Mouse (Mus musculus): ENCODE measurements around the gene Kank1.

The Kank1 gene

DNA sequence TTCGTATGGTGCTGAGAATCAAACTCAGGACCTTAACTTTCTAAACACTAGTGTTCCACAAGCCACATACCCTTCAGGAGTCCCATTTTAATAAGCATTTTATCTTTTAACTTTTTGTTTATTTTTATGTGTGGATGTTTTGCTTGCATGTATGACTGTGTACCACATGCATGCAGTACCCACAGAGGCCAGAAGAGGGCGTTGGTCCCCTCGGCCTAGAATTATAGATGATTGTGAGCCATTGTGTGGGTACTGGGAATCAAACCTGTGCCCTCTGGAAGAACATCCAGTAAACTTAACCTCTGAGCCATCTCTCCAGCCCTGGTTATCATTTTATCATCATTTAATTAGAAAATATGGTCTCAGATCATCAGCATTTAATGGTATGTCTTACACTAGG lies 136.8 kb downstream of the Kank1 start:
- DNase-seq, result no peak

DNA sequence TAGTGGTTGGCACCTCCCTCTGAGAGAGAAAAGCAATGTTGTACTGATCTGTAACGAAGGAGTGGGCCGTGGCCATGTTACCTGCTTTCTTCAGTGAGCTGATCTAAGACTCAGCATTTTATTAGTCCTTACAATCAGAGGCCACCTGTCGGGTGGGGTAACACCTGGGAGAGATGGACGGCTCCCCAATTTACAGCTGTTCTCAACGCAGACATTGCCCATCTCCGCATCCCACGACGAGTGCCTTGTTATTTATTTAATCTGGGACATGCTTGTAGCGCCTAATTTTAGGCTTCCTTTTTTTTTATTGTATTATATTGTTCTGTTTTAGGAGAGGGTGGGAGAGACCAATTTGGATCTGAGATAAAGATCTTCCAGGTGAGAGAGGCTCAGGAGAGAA lies 137.4 kb downstream of the Kank1 start:
- no peak for DNase-seq

DNA sequence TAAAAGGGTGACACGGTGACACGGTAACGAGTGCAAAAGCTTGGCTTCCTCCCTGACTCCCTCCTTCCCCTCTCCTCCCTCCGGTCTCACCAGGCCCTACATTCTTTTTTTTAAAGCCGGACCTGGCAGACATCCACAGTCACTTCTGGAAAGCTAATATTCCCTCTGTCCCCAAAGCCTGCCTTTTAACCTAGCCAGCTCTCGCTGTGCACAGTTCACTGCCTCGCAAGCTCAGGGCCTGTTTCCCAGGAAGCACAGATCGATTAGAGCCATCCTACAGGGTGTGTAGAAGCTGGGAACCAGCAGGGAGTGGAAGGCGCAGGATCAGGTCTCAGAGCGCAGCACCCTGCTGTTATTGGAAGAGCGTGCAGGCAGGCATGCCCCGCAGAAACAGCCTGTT lies 138.2 kb downstream of the Kank1 start:
- DNase-seq, result peak; percentile 82

DNA sequence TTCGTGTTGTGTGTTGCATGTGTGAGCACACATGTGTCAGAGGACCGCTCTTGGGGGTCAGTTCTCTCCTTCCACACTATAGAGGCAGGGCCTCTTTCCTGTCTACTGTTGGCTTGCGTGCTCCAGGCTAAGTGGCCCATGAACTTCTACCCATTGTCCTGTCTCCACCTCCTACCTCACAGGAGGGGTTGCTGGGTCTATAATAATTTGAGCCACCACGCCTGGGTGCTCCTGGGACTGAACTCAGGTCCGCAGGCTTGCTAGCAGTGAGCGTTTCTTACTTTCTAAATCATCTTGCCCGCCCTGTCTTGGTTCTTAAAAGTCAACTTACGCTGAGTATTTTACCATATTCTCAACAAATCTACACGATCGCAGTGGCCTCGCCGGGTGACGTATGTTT lies 140.1 kb downstream of the Kank1 start:
- DNase-seq, result no peak

DNA sequence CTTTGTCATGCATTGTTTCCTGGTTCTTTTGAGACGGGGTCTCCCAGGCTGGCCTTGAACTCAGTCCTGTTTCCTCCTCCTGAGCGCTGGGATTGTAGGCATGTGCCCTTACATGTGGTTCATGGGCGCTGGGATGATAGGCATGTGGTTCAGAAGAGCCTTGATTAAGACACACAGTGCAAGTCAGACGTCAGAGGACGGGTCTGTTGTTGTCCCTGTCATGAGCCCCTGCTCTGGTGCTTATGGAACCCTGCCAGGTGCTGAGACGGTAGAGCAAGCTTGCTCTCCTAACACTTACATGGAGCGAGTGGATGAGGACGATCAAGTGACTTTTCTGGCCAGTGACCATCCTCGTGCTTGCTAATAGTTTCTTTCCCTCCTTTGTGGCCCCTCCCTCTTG lies 143.9 kb downstream of the Kank1 start:
- no peak for DNase-seq

DNA sequence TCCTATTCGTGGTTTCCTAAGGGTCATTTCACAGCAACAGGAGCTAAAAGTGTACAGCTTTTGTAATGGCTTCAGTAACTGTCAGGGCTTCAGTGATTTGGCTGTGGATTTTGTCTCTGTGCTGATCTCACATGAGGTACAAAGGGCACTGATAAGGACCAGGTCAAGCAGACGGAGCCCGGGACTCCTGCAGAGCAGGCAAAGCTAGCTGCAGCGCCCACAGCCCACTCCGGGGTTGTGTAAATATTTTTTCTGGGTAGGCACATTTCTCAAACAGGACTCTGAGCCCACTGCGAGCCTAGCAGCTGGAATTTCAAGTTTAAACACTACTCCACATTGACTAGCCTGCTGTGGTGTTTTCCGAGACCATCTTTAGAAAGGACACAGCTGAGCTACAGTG lies 145.2 kb downstream of the Kank1 start:
- DNase-seq, result no peak

DNA sequence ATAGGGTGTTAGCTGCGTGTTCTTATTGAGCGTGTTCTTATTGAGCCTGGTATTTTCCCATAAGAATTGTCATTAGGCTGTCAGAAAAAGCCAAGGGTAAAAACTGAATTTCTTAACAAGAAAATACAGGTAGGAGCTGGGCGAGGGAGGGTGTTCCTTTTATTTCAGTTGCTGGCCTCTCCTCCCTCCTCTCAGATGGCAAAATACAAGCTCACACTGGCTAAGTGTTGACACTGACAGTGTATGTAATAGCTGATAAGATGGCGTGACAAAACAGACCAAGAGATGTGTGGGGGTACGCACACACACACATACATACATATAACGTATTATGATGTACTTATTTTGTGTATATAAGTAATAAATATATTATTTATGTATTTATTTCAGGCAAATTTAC lies 145.7 kb downstream of the Kank1 start:
- no peak for DNase-seq

DNA sequence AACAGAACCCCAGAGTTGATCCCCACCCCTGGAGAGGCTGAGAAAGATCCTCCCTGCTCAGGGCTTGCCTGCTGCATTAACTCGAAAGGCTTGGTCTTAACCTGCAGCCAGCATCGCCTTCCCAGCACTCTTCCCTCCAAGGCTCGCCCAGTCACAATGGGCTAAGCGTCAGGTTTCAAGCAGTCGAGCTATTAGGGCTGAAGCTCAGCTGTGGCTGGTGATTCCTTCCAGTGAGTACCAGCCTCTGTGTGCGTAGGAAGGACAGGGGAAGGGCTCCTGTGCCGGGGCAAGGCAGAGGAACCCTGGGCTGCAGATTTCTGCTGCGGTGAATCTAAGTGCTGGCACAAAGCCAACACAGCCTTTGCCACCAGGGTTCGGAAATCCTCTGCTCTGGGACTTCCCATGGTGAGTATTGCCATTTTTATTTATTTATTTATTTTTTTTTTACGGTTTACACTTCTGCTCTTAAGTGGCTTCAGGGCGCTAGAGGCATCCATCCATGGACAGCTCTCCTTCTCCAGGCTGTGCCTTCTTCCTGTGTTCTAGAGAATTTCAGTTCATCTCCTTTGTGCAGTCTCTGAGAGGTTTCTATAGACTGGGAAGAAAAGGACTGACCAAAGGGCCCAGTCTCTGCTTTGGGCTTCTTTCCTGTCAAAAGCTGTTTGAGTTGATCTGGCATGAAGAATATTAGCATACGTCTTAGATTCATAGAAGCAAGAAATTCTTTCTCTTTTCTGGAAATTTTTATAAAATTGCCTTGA lies 146.8 kb downstream of the Kank1 start:
- peak; percentile 58 for DNase-seq

DNA sequence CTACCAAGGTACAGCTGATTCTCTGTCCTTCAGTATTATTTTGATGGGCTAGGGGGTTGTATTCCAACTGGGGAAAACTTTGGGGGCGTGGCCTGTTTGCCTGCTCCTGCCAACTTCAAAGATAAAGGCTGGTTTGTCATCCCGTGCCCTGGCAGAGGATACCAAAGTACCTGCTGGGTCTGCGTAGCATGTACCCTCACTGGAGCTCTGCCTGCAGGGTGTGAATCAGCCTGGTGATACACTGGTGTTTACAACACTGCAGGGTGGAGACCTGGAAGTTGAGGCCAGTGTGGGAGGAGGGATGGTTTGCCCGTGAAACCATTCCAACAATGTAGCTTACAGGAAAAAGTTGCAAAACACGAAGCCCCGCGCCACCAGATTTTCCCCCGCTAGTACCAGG lies 149.2 kb downstream of the Kank1 start:
- DNase-seq, result no peak

DNA sequence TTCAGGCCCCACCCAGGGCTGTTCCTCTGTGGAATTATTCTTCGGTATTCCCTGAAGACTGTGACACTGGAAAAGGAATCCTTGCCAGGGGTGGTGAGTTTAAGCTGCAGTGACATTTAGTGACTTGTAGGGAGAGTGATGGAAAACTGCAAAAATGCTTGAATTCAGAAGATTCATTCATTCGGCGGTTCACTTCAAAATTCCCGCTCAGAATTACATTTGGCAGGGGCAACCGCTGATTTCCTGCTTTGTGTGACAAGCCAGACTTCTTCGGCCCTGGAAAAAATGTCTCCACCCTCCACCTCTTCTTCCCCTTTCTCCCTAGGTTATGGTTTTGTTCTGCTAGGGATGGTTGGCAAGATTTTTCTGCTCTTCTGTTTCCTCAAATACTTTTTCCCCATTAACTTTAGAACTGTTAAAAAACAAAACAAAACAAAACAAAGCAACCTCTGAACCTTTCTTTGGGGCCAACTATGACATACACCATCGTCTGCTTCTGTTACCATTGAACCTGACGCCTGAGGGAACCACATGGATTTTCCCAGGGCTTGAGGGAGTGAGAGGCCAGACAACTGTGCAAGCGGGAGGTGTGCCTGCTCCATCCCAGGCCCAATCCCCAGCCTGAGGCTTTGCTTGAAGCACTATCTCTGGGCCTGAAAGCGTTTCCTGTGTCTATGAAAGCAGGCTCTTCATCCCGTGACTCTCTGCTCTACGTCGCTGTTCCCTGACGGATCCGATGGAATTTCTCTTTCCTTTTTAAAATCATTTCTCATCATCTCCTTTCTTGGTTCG lies 150.1 kb downstream of the Kank1 start:
- DNase-seq, result no peak

DNA sequence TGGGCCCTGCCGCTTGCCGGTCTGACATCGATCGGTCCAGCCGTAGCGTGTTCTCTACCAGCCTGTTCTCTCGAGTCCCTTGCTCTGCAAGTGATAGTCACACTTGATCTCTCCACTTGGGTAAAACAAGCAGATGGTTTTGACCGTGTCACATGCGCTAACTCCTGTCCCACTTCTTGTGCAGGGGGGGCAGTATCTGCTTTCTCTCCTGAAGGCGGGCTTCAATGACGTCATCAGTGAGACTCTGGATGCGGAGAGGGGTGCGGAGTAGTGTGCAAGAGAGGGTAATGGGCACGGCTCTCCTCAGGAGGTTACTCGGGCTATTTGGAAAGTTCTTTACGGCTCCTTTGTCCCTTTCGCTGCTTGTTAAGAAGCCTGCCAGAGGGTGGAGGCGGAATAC lies 151.1 kb downstream of the Kank1 start:
- DNase-seq, result no peak

DNA sequence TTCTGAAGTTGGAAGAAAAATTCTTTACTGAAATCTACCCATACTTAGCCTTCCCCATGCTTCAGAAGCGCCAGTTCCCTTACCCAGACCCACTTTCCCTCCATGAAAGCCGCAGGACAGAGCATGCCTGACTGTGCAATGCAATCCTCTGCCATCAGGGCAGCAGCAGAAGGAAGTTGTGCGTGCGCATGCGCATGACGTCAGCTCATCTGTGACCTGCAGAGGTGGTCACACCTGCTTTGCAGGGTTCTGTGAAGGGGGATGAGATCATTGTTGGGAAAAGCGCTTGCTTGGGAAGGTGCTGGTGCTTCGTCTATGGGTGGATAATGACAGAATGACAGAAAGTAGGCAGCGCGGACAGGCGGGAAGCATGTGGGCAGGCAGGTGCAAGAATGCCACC lies 155.4 kb downstream of the Kank1 start:
- no peak for DNase-seq

DNA sequence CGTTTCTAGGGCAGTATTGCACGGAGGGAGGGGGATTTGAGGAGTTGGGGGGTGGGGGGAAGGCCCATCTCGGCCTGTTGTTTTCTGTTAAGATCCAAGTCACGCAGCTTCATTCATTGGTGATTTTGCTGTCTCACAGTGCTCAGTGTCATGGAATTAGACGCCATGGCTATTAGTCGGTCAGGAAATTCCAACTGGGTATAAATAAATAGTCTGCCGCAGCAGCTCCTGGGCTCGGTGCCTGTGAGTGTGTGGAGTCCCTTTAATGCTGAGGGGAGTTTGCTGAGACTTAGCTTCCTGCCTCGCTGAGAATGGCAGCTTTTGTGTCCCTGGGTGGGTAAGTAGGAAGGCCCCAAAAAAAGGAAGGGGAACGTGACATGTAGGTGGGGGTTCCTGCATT lies 158.3 kb downstream of the Kank1 start:
- peak; percentile 74 for DNase-seq

DNA sequence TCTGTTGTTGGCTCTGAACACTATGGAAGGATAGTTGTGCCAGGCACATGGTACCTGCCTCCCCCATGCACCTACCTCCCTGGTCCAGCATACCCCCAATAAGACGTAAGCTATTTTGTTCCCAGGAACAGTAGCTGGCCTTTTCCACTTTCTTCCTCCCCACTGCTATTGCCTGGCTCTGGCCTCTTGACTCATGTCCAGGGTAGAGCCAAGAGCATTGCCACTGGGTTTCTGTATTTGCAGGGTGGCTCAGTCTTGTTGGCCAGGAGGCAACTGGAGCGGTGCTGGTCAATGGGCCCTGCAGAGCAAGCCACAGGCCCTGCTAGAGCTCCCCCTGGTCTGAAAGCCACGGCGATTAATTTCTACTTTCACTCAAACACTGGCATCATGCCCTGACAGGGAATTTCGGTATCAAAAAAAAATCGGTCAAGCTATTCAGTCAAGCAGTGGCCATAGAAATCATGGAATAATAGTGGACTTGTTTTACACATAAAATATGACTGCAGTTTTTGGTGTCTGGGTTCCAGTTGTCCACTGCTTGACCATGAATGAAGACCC lies 160.0 kb downstream of the Kank1 start:
- DNase-seq, result no peak

DNA sequence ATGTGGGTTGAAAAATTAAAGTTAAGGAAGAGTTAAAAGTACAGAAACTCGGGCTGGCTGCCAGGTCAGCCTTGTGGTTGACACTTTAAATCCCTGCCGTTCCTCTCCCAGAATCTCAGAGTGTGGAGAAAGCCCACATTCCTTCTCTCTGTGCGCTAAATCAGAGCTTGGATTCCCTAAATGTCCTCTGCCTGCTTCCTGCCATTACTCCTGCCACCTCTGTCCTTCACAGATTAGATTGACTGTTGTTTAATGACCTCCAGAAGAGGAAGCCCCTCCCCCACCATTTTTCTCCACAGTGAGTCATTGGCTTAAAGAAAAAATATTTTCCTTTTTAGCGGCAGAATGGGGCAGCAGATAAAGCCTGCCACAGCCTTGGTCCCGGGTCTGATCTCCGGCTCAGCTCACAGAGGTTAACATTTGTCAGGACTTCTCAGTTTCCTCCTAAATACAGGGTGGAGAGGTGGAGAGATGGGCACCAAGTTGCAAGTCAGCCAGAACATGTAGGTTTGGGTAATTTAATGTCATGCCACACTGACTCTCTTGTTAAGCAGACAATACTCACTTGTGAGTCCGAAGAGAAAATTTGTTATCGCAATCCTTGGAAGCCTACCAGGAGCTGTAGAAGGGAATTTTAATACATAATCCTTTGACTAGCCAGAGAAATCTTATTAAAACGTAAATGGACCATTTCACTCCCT lies 162.9 kb downstream of the Kank1 start:
- peak; percentile 69 for DNase-seq

DNA sequence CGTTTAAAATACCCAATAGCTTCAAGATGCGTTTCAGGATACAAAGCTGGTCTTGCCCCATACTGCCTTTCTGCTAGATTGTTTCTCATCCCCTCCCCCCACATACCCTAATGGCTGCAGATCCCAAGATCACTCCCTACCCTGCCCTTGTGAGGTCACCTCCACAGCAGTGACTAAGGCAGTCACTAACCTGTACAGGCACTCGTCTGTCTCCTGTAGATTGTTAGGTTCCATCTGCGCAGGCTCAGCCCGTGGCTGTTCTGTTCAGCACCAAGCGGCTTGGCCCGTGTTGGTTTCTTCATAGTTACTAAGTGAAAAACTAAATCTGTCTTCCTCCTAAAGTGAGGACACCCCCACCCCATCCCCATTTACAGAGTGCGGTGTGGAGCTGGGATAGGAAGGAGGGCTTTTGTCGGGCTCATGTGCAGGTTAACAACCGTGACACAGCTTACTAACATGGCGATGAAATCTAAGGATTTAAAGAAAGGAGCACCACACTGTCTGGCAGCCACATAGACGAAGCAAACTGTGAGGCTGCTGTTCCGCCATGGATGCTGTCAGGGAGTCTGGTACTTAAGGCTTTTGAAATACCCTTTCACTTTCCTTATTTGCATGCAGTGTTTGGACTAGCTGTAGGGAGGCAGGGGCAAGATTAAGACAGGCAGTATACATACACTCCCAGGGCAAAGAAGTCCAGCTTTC lies 163.6 kb downstream of the Kank1 start:
- peak; percentile 51 for DNase-seq

DNA sequence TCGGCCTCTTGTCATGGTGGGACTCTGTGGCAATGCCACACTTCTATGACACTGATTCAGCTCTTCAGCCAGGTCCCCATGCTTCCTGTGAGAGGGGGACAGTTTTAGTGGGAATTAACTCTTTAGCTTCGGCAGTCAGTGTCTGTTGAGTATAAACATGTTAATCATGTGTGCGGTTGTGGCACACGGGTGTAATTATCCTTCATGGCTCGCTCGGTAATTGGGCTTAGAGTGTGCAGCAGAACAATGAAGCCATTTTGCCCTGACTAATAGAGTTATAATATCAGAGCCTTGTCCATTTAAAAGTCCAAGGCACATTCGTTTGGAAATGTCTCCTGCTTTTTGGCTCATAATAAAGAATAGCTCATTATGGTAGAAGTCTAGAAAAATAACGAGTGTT lies 164.7 kb downstream of the Kank1 start:
- DNase-seq, result no peak

DNA sequence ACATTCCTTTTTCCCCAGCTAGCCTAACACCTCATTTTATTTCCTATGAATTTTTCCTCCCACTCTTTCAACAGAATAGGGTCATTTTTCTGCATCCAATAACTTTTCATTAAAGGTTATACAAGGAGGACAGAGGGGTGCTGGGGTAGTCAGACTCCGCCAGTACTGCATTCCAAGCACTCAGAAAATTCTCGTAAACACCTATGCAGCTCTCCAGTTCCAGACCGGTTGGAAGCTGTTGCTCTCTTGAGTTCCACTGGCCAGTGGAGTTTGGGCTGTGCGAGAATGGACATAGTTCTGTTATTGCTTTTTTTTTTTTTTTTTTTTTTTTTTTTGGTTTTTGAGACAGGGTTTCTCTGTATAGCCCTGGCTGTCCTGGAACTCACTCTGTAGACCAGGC lies 167.4 kb downstream of the Kank1 start:
- peak; percentile 42 for DNase-seq

DNA sequence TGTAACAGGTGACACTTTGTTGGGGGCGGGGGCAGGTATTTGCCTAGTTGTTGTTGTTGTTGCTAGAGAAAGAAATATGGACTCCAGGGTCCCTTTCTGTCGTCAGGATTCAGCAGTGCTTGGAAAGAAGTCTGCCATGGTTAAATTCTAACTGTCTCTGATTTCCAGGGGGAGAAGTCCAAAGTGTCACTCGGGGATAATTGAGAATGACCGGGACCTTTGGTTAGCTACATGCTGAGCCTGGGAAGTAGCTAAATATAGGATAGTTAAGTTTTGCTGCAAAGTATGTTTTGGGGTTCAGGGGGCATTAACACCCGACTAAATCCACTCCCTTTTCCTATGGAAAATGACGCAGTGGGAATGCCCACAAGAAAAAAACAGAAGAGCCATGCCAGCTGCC lies 169.2 kb downstream of the Kank1 start:
- peak; percentile 52 for DNase-seq

DNA sequence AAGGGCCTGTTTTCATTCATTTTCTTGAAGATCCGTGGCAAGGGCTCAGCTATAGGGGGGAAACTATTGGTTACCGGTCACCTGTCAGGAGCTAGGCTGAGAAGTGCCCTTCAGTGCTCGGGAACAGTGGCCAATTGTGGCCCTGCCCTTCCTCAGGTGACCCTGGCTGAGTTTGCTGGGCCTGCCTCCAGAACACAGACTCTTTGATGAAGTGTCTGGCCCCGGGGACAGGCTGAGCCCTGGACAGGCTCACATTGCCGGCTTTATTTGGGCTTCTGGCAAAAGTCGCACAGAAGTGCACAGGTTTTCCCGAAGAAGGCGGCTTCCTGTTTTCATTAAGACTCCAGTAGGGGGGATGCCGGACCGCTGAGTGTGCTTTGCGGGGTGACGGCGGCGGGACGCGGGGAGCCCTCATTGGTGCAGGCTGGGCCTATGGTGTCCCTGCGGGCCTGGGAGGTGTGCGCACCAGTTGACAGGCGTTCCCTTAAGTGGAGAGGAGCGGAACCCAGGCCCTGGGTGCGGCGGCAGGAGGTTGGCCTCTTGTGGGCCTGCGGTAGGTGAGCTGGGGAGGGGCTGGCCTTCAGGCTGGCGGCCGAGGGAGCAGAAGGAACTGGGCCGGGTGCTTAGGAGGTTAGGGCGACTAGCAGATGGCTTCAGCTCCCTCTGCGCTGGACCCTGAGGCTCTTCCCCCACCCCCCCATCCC lies 169.9 kb downstream of the Kank1 start:
- DNase-seq, result peak; percentile 83

DNA sequence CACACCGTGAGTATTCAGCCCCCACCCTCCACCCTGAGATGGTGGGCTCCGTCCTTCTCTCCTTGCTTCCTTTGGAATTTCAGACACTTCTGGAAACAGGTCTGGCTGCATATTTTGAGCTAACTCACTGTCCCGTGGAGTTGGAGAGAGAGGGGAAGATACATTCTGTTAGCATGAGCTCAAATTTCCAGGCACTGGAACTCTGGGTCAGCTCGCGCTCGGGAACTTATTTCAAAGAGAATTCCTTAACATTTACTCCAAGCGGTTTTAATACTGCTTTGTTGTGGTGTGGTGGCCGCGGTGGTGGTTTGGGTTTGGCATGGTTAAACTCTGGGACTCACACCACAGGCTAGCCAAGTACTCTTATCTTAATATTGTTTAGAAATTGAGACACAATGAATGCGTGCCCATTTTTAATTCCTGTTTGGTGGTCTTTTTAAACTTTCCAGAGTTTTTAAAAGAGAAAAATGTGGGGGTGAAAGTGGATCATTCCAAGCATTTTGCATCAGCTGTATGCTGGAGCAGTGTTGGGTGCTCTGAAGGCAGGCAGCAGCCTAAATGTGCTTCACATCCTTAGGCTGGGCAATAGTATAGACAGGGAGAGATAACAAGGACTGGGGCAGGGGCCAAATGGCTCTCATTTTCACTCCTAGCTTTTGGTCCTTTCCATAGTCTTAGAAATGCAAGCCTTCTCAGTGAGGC lies 170.6 kb downstream of the Kank1 start:
- no peak for DNase-seq

DNA sequence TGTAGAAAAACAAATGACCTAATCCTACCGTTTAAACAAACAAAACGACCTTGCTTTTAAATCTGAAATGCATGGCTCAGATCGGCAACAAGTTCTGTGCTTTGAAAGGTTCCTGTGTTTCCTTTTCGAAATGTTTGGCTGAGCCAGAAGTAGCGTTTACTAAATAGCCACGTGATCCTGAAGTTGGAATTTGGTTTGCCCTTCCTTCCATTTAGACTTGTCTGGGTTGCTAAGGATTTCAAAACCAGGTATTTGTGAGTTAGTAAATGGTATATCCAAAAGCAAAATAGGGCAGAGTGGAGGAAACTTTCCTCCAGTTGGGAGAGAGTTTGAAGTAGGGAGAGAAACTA lies 171.1 kb downstream of the Kank1 start:
- peak; percentile 28 for DNase-seq

Measured in kidney, postnatal 14 days (tissue).